Mouse (Mus musculus) lung, embryonic 15.5 days (tissue): ENCODE data around the gene Rcan3. TPM values are rescaled to one million over a fixed set of nuclear protein-coding genes. Genes with fewer than 3 reads are reported as not detected.

ENCODE experiments used
- ATAC-seq: fragments of 200-750 bp; cut with Nextera tagmentation; 2 replicates; pipeline ENCODE4 v1.8.0; 2017; ENCODE audit warnings: moderate number of reproducible peaks, borderline replicate concordance; ENCODE audit not compliant: low FRiP score, low TSS enrichment; ENCODE audit errors: extremely low read depth
- H3K27ac ChIP-seq: fragments of 300-500 bp; sonication (generic); 2 replicates; pipeline ENCODE4 v1.5.1; 2015; ENCODE audit warnings: moderate library complexity, mild to moderate bottlenecking, inconsistent platforms
- H3K27me3 ChIP-seq: fragments of 300-500 bp; sonication (generic); 2 replicates; pipeline ENCODE4 v1.6.1; 2015; ENCODE audit warnings: inconsistent platforms
- H3K36me3 ChIP-seq: fragments of 300-500 bp; sonication (generic); 2 replicates; pipeline ENCODE4 v1.6.1; 2015; ENCODE audit warnings: inconsistent platforms
- H3K4me1 ChIP-seq: fragments of 300-500 bp; sonication (generic); 2 replicates; pipeline ENCODE4 v1.6.1; 2015; ENCODE audit warnings: inconsistent platforms
- H3K4me2 ChIP-seq: fragments of 300-500 bp; sonication (generic); 2 replicates; pipeline ENCODE4 v1.6.1; 2015; ENCODE audit warnings: inconsistent platforms, mild to moderate bottlenecking, moderate library complexity
- H3K4me3 ChIP-seq: fragments of 300-500 bp; sonication (generic); 2 replicates; pipeline ENCODE4 v1.5.1; 2015; ENCODE audit warnings: mild to moderate bottlenecking, inconsistent platforms
- H3K9ac ChIP-seq: fragments of 300-500 bp; sonication (generic); 2 replicates; pipeline ENCODE4 v1.6.1; 2015; ENCODE audit warnings: inconsistent platforms
- H3K9me3 ChIP-seq: fragments of 300-500 bp; sonication (generic); 2 replicates; pipeline ENCODE4 v1.6.1; 2016; ENCODE audit warnings: inconsistent platforms
- WGBS: fragments of 180-500 bp; shearing (Covaris S2); methylation state at CpG from one replicate; pipeline ENCODE4 v1.1.7; 2015; 5-methylcytosine and 5-hydroxymethylcytosine counted together
- polyA plus RNA-seq: library from polyadenylated mRNA; unstranded; fragments of >200 nt; fragmentation: Nextera tagmentation; extraction: Ambion mirVana; gene quantifications from 2 replicates; pipeline ENCODE4 v1.2.1, GENCODE M21; 2015

Rcan3 gene
- polyA plus RNA-seq, result 15.6 and 16.3 TPM in 2 replicates

GRCm38 (mm10) chr4:135433443-135434394, at the start of gene Rcan3:
TSS of gene Rcan3 (minus strand) at chr4:135433853.
- WGBS, result under 1% methylated on average over 62 of the region's 79 CpGs
- Histone ChIP-seq H3K27me3 (no peaks in the 10 kb centered on the region), H3K9ac (peak within 1 kb of the TSS; percentile 76), H3K4me2 (peak within 1 kb of the TSS; percentile 89), H3K27ac (0 out of 2 replicates have a peak within 1 kb of the TSS, but pooled peaks have one; percentile 29), H3K9me3 (no peaks in the 10 kb centered on the region), H3K4me1 (peaks cover 14% of the 10 kb centered on the region), H3K4me3 (peak within 1 kb of the TSS; percentile 76), H3K36me3 (no peaks in the 10 kb centered on the region)
- peak; percentile 92 for ATAC-seq

- H3K36me3 ChIP-seq, result no peaks in the 10 kb centered on the region
- H3K4me3 ChIP-seq, result no peak overlapping the region
Observed at GRCm38 (mm10) chr4:135480370-135480769, 46.7 kb upstream of the Rcan3 start.

GRCm38 (mm10) chr4:135477851-135478250, 44.2 kb upstream of the Rcan3 start:
- H3K36me3 ChIP-seq, result no peaks in the 10 kb centered on the region
- ATAC-seq, result no peak
- H3K4me3 ChIP-seq, result no peak overlapping the region
- no peak overlapping the region for H3K27ac ChIP-seq
- no peaks in the 10 kb centered on the region for H3K9me3 ChIP-seq
- H3K27me3 ChIP-seq, result no peaks in the 10 kb centered on the region
- no peak overlapping the region for H3K4me2 ChIP-seq
- H3K4me1 ChIP-seq, result no peaks in the 10 kb centered on the region
- 86% methylated on average over 10 of the region's 10 CpGs for WGBS
- no peak overlapping the region for H3K9ac ChIP-seq

More at GRCm38 (mm10) chr4:135480370-135480769, 46.7 kb upstream of the Rcan3 start:
- WGBS, result 75% methylated on average over 9 of the region's 9 CpGs
- Histone ChIP-seq H3K4me2 (no peak overlapping the region), H3K9ac (no peak overlapping the region), H3K27ac (no peak overlapping the region), H3K9me3 (no peaks in the 10 kb centered on the region), H3K27me3 (no peaks in the 10 kb centered on the region), H3K4me1 (no peaks in the 10 kb centered on the region)
- ATAC-seq, result no peak

DNA sequence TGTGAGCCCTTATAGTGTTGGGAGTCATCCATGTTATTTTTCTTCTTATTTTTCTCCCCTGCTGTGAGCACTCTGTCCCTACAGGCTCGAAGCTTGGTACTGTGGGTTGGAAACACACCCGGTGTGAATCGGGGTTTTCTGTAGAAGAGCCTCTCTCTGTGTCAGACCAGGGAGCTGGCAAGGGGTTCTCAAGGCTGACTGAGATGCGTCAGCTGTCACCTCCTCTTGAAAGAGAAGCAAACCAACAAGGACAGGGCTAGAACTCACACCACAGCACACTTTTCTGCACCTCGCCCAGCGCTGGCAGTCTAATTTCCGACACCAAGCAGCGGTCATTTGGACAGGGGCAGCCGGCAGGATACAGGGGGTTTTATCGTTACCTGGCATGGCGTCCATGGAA, 29.8 kb upstream of the Rcan3 start:
- Histone ChIP-seq H3K9ac (no peak overlapping the region), H3K27ac (no peak overlapping the region), H3K4me3 (no peak overlapping the region), H3K4me2 (no peak overlapping the region), H3K36me3 (no peaks in the 10 kb centered on the region), H3K27me3 (no peaks in the 10 kb centered on the region), H3K9me3 (no peaks in the 10 kb centered on the region), H3K4me1 (no peaks in the 10 kb centered on the region)
- no peak for ATAC-seq
- WGBS, result 88% methylated on average over 11 of the region's 11 CpGs

- peaks cover 34% of the 10 kb centered on the region for H3K4me1 ChIP-seq
- no peak overlapping the region for H3K9ac ChIP-seq
- no peak overlapping the region for H3K4me3 ChIP-seq
- no peaks in the 10 kb centered on the region for H3K9me3 ChIP-seq
- H3K4me2 ChIP-seq, result no peak overlapping the region
- peak overlapping the region; percentile 22 for H3K27ac ChIP-seq
- no peak for ATAC-seq
- H3K27me3 ChIP-seq, result no peaks in the 10 kb centered on the region
- H3K36me3 ChIP-seq, result no peaks in the 10 kb centered on the region
- WGBS, result 47% methylated on average over 12 of the region's 12 CpGs
Observed at GRCm38 (mm10) chr4:135453572-135453971, 19.9 kb upstream of the Rcan3 start.

DNA sequence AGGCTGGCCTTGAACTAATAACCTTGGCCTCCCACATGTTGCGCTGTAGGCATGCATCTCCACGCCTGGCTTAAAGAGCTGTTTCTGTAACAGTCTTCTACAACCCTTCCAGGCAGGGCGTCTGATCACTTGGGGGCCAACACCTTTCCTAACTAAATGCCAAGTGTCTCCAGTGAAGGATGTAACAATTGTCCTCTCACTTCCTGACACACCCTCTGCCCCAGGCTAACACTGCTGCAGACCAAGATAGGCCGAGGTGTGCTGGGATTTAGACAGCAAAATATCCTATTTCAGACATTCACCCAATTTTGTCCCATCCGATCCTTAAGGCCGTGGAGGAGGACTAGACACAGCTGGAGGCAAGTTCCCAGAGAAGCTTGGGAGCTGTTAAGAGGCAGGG, 19.5 kb upstream of the Rcan3 start:
- H3K27me3 ChIP-seq, result no peaks in the 10 kb centered on the region
- H3K9me3 ChIP-seq, result no peaks in the 10 kb centered on the region
- ATAC-seq, result no peak
- H3K4me1 ChIP-seq, result peaks cover 34% of the 10 kb centered on the region
- no peaks in the 10 kb centered on the region for H3K36me3 ChIP-seq
- no peak overlapping the region for H3K9ac ChIP-seq
- 63% methylated on average over 6 of the region's 6 CpGs for WGBS
- peak overlapping the region; percentile 22 for H3K27ac ChIP-seq
- no peak overlapping the region for H3K4me3 ChIP-seq
- H3K4me2 ChIP-seq, result no peak overlapping the region

- Histone ChIP-seq H3K4me2 (peak overlapping the region; percentile 47), H3K4me3 (0 out of 2 replicates have a peak overlapping the region, but pooled peaks have one; percentile 12), H3K27ac (peak overlapping the region; percentile 79), H3K36me3 (no peaks in the 10 kb centered on the region), H3K9ac (no peak overlapping the region), H3K27me3 (no peaks in the 10 kb centered on the region), H3K4me1 (peaks cover 34% of the 10 kb centered on the region), H3K9me3 (no peaks in the 10 kb centered on the region)
- peak; percentile 60 for ATAC-seq
- 17% methylated on average over 18 of the region's 18 CpGs for WGBS
Observed at GRCm38 (mm10) chr4:135451360-135452015, 17.8 kb upstream of the Rcan3 start.

DNA sequence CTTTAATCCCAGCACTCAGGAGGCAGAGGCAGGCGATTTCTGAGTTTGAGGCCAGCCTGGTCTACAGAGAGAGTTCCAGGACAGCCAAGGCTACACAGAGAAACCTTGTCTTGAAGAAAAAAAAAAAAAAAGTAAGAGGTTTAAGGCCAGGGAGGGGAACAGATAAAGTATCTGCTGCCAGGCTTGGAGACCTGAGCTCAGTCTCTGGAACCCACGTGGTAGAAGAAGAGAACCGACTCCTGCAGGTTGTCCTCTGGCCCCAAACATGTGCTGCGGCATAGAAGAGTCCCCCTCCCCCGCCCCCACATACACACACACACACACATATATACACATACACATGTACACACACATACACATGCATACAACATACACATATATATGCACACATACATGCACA, 8.8 kb upstream of the Rcan3 start:
- H3K27me3 ChIP-seq, result no peaks in the 10 kb centered on the region
- H3K27ac ChIP-seq, result no peak overlapping the region
- 80% methylated on average over 5 of the region's 5 CpGs for WGBS
- H3K9me3 ChIP-seq, result no peaks in the 10 kb centered on the region
- no peak for ATAC-seq
- no peaks in the 10 kb centered on the region; the same call in 1 of the 2 replicates for H3K4me1 ChIP-seq
- H3K9ac ChIP-seq, result no peak overlapping the region
- no peak overlapping the region for H3K4me3 ChIP-seq
- no peak overlapping the region for H3K4me2 ChIP-seq
- H3K36me3 ChIP-seq, result no peaks in the 10 kb centered on the region

GRCm38 (mm10) chr4:135439904-135440522, 6.4 kb upstream of the Rcan3 start:
- no peak overlapping the region for H3K4me3 ChIP-seq
- H3K27ac ChIP-seq, result peak overlapping the region; percentile 41
- H3K36me3 ChIP-seq, result no peaks in the 10 kb centered on the region
- peaks cover 3% of the 10 kb centered on the region; the same call in 1 of the 2 replicates for H3K4me1 ChIP-seq
- no peaks in the 10 kb centered on the region for H3K27me3 ChIP-seq
- ATAC-seq, result no peak
- no peak overlapping the region for H3K9ac ChIP-seq
- no peaks in the 10 kb centered on the region for H3K9me3 ChIP-seq
- 34% methylated on average over 9 of the region's 9 CpGs for WGBS
- H3K4me2 ChIP-seq, result no peak overlapping the region

GRCm38 (mm10) chr4:135439188-135439647, 5.6 kb upstream of the Rcan3 start:
- peak; percentile 94 for ATAC-seq
- H3K36me3 ChIP-seq, result no peaks in the 10 kb centered on the region
- H3K4me2 ChIP-seq, result peak overlapping the region; percentile 46
- 2% methylated on average over 15 of the region's 15 CpGs for WGBS
- H3K9me3 ChIP-seq, result no peaks in the 10 kb centered on the region
- peak overlapping the region; percentile 41 for H3K27ac ChIP-seq
- H3K4me1 ChIP-seq, result peaks cover 9% of the 10 kb centered on the region
- no peaks in the 10 kb centered on the region for H3K27me3 ChIP-seq
- H3K4me3 ChIP-seq, result peak overlapping the region; percentile 12; the same call in 1 of the 2 replicates
- no peak overlapping the region for H3K9ac ChIP-seq

- no peaks in the 10 kb centered on the region for H3K36me3 ChIP-seq
- no peak overlapping the region for H3K4me3 ChIP-seq
- H3K4me2 ChIP-seq, result no peak overlapping the region
- ATAC-seq, result no peak
- H3K27ac ChIP-seq, result no peak overlapping the region
- H3K9me3 ChIP-seq, result no peaks in the 10 kb centered on the region
- H3K9ac ChIP-seq, result no peak overlapping the region
- no peaks in the 10 kb centered on the region for H3K27me3 ChIP-seq
- peaks cover 13% of the 10 kb centered on the region for H3K4me1 ChIP-seq
Observed at GRCm38 (mm10) chr4:135437924-135438323, 4.3 kb upstream of the Rcan3 start.
